Mouse (Mus musculus) inflammation-experienced regulatory T-cells, adult 6 months (primary cell): ENCODE data around the gene Hspa1a. TPM values are rescaled to one million over a fixed set of nuclear protein-coding genes. Genes with fewer than 3 reads are reported as not detected.
"Not testable (repeated sequence)": the region's sequence is repeated elsewhere in the genome, so short reads cannot be mapped to it uniquely, and the experiment has no call there.

ENCODE experiments used
- ATAC-seq: one replicate; pipeline ENCODE4 v1.8.0; 2017
- polyA plus RNA-seq, 3 experiments: library from polyadenylated mRNA; unstranded; fragments of 100-300 nt; shearing (Covaris generic); gene quantifications; one replicate each; pipeline ENCODE4 v1.2.1; 2017

Hspa1a gene
- polyA plus RNA-seq = 1 to 10 TPM in 2 of 3 experiments, under 1 TPM in 1; 0.74 to 2.3 (median 1.1) TPM

GRCm38 (mm10) chr17:34972069-34972749 is at the start of gene Hspa1a, which contains the start of gene Hspa1l:
TSS of gene Hspa1a (minus strand) at chr17:34972156.
TSS of gene Hspa1l (plus strand) at chr17:34972703.
- peak; percentile 96 for ATAC-seq

- ATAC-seq = peak; percentile 65
Measured at GRCm38 (mm10) chr17:35021163-35021808, 49.3 kb upstream of the Hspa1a start.

DNA sequence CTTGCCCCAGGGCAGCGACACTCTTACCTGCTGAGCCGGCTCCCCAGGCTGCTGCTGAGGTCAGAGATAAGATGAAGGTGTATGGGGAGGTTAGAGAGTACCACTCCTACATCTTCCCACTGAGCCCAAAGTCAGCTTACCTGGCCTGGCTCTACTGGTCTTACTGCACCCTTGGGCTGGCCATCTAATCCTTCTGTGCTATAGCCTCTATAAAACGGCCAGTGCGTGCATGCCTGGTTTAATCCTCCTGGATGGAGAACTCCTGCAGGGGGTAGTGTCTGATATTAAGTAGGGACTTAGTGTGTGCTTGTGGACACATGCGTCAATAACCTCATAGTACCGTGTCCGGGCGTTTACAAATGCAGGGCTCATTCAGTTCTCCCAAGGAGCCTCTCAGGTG is 48.6 kb upstream of the Hspa1a start:
- no peak for ATAC-seq

DNA sequence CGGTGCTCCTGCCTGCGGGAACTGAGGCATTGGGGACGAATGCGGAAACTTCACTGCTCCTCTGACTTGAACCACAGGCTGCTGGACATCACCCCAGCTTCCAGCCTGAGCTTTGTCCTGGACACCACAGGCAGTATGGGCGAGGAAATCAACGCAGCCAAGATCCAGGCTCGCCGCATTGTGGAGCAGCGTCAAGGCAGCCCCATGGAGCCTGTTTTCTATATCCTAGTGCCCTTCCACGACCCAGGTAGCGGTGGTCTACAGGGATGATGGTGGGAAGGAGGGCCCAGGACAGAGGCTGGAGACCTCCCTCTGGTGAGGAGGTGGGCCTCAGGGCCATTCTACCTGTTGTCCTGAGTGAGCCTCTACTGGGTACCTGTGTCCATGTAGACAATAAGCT is 47.9 kb upstream of the Hspa1a start:
- ATAC-seq = no peak

DNA sequence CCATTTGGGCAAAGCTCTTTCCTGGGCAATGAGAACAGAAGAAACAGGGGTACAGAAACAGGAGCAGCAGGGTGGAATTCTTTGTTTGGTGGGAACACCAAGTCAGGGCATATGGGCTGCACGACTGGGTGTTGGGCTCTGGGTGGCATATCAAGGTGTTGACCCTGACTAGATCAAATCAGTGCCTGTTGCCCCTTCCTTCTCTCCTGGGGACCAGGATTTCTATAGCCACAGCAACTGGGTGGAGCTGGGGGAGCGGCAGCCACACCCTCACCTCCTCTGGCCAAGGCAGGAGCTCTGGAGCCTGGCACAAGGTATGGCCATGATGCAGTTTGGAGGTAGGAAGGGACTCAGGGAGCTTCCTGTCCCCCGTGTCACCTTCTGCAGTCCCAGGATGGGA is 46.2 kb upstream of the Hspa1a start:
- no peak for ATAC-seq

- no peak for ATAC-seq
Measured at GRCm38 (mm10) chr17:35017706-35018030, 45.7 kb upstream of the Hspa1a start.

DNA sequence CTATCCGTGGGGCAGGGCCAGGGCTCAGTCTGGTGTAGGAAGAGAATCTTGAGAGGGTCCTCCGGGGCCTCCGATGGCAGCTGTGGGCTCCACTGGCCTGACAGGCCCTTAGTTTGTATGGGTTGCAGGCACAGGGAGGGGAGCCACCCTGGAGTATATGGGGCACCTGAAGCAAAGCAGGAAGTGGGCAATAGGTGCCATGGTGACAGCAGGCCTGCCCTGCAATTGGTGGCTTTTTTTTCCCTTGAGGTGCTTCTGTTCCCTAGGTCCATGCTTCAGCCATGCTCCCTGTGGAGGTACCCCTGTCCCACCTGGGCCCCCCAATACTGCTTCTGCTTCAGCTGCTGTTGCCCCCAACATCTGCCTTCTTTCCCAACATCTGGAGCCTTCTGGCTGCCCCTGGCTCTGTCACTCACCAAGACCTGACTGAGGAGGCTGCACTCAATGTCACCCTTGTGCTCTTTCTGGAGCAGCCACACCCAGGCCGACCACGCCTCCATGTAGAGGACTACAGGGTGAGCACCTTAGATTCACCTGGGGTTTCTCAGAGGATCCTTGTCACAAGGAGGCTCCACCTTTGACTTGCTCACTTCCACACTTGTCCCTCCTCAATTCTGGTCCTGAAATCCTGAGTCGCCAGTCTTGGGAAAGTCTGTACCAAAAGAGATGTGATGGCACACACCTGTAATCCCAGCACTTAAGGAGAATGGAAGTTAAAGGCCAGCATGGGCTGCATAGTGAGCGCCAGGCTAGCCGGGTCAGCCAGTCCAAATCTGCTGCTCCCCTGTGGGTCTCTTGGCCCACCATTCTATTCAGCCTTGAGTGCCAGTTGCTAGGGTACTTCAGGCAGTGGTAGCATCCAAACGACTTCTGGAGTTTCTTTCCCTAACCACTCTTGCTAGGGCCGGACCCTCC is 45.1 kb upstream of the Hspa1a start:
- ATAC-seq = peak; percentile 50

DNA sequence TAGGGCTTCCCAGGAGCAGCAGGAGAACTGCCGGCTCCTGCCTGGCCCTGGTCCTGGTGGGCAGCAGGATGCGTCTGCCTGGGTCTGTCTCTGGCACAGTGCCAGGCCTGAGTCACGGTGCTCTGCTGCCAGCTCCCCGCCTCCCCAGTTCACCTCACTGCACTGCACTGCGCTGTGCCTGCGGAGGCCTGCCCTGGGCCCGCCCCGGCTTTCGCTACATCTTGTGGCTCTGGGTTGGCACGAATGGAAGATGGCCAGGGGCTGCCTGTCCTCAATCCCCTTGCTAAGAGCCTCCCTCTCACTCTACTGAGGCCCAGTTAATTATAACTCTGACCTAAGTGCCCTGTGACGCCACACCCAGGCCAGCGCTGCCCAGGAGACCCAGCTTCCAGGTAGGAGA is 44.4 kb upstream of the Hspa1a start, which contains the start of gene Vwa7:
TSS of gene Vwa7 (plus strand) at position 204 of the 400 bp plus-strand sequence.
- no peak for ATAC-seq

- ATAC-seq = no peak
Measured at GRCm38 (mm10) chr17:35015296-35015695, 43.3 kb upstream of the Hspa1a start.

DNA sequence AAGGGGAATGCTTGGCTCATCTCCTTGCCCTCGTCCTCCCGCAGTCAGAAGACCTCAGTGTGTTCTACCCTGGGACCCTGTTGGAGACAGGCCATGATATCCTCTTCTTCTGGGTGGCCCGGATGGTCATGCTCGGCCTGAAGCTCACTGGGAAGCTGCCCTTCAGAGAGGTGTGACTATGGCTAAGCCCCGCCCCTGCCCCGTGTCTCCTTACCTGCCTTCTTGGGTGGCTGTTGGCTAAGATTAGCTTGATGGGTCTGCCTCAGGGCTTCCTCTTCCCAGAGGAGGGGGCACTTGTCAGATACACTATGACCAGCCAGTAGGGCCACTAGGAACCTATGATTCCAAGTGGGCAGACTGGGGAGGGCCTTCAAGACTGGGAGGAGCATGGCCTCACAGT is 41.3 kb upstream of the Hspa1a start:
- ATAC-seq = no peak

- ATAC-seq = no peak
Measured at GRCm38 (mm10) chr17:35012430-35012829, 40.5 kb upstream of the Hspa1a start.

- no peak for ATAC-seq
Measured at GRCm38 (mm10) chr17:35011440-35011839, 39.5 kb upstream of the Hspa1a start.

GRCm38 (mm10) chr17:35009586-35009985 is 37.6 kb upstream of the Hspa1a start:
- no peak for ATAC-seq

- ATAC-seq = no peak
Measured at GRCm38 (mm10) chr17:35007387-35007991, 35.5 kb upstream of the Hspa1a start.

- ATAC-seq = not testable (repeated sequence)
Measured at GRCm38 (mm10) chr17:35005902-35006301, 33.9 kb upstream of the Hspa1a start.

- no peak for ATAC-seq
Measured at GRCm38 (mm10) chr17:35005158-35005557, 33.2 kb upstream of the Hspa1a start.

DNA sequence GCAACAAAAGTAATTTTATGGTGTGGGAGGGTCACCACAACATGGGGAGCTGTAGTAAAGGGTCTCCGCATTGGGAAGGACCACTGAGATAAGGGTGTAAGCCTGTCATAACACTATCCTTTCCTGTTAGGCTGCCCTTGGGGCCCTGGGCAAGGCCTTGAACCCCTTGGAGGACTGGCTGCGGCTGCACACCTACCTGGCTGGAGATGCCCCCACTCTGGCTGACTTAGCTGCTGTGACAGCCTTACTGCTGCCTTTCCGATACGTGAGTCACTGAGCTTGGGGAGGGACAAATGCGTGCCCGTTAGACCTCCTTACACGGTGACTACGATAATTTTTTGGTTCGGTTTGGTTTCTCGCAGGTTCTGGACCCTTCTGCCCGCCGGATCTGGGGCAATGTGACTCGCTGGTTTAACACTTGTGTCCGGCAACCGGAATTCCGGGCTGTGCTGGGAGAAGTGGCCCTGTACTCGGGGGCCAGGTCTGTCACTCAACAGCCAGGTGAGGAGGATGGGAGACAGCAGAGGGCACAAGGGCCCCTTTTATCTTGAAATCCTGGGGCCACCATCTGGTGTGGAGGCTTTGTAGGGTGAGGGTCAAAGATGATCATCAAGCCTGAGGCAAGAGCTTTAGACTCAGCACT is 32.2 kb upstream of the Hspa1a start:
- ATAC-seq = no peak

DNA sequence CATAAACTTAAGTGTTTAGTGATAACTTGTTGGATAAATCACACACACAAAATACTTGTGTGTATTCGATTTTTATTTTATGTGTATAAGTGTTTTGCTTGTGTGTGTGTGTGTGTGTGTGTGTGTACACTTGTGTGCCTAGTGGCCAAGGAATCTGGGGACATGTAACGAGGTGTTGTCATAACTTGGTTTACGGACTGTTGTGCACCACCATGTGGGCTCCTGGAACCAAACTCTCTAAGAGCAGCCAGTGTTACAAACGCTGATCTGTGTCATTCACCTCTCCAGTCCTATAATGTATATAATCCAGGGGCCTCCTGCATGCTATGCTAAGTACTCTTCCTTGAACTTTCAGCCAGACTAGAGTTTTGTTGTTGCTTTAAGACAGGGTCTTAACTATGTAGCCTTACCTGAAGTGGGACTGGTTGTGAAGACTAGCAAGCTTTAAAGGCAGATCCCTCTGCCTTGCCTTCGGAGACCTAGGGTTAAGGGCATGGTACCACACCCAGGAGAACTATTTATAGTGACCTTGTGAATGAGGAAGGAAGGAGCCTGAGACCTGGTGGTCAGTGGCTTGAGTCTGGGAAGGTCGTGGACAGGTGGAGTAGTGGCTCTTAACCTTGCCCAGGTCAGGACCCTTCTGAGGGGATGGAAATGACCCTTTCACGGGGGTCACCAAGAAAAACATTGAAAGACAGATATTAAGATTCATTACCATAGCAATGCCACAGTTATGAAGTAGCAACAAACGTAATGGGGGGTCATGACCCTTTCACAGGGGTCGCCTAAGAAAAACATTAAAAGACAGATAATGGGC is 31.3 kb upstream of the Hspa1a start:
- no peak for ATAC-seq

- ATAC-seq = peak; percentile 12
Measured at GRCm38 (mm10) chr17:35002153-35002865, 30.4 kb upstream of the Hspa1a start.

GRCm38 (mm10) chr17:35001452-35002152 is 29.6 kb upstream of the Hspa1a start:
- ATAC-seq = no peak
